Mouse (Mus musculus): ENCODE measurements around the gene Apcs.

Apcs gene

GRCm38 (mm10) chr1:172894777-172895357 lies at the start of gene Apcs:
Gene Apcs (minus strand): TSS chr1:172895041.
- no peak for DNase-seq (ENCODE audit: low read depth)

GRCm38 (mm10) chr1:172932197-172932596 lies 37.4 kb upstream of the Apcs start:
- no peak for DNase-seq (ENCODE audit: low read depth)

GRCm38 (mm10) chr1:172918450-172918849 lies 23.6 kb upstream of the Apcs start:
- no peak for DNase-seq (ENCODE audit: low read depth)

GRCm38 (mm10) chr1:172917115-172917514 lies 22.3 kb upstream of the Apcs start:
- DNase-seq (ENCODE audit: low read depth), result no peak

GRCm38 (mm10) chr1:172903313-172903712 lies 8.5 kb upstream of the Apcs start:
- no peak for DNase-seq (ENCODE audit: low read depth)

GRCm38 (mm10) chr1:172895435-172895834 lies 594 bp upstream of the Apcs start:
- no peak for DNase-seq (ENCODE audit: low read depth)

- no peak for DNase-seq (ENCODE audit: low read depth)
Measured at GRCm38 (mm10) chr1:172876675-172877074, 18.2 kb downstream of the Apcs start.

- DNase-seq (ENCODE audit: low read depth), result no peak
Measured at GRCm38 (mm10) chr1:172875265-172875664, 19.6 kb downstream of the Apcs start.

- no peak for DNase-seq (ENCODE audit: low read depth)
Measured at GRCm38 (mm10) chr1:172848171-172848570, 46.7 kb downstream of the Apcs start.

GRCm38 (mm10) chr1:172847044-172847761 lies 47.6 kb downstream of the Apcs start:
- DNase-seq (ENCODE audit: low read depth), result no peak
